Mouse (Mus musculus) erythroblast, embryonic 14.5 days (primary cell): ENCODE data around the gene Vmn1r212.

Experiments
- GATA1 ChIP-seq: IDR thresholded peaks from 2 replicates; pipeline ENCODE4 v1.6.1; 2012; ENCODE audit warnings: low read length, inconsistent platforms, mixed read lengths
- TAL1 ChIP-seq: IDR thresholded peaks from 3 replicates; pipeline ENCODE4 v1.6.1; 2012; ENCODE audit warnings: low read length, inconsistent platforms, mixed read lengths

- TF ChIP-seq TAL1, result no peak
- no peak for TF ChIP-seq GATA1
Observed at GRCm38 (mm10) chr13:22884105-22884504, at the start of gene Vmn1r212.
